Mouse (Mus musculus) olfactory bulb, adult 2 months (tissue): ENCODE results near the gene Psmd8. TPM values are rescaled to one million over a fixed set of nuclear protein-coding genes. Genes with fewer than 3 reads are reported as not detected.
"Not testable (repeated sequence)": the region's sequence is repeated elsewhere in the genome, so short reads cannot be mapped to it uniquely, and the experiment has no call there.

Source experiments
- H3K27ac ChIP-seq: fragments of 200-500 bp; 2 replicates; pipeline ENCODE4 v1.5.1; 2012; ENCODE audit warnings: low read depth, low read length; ENCODE audit not compliant: insufficient read depth
- H3K4me1 ChIP-seq: fragments of 200-500 bp; 2 replicates; pipeline ENCODE4 v1.6.1; 2012; ENCODE audit warnings: low read length; ENCODE audit not compliant: control insufficient read depth, insufficient read depth
- H3K4me3 ChIP-seq: fragments of 200-500 bp; 2 replicates; pipeline ENCODE4 v1.5.1; 2012; ENCODE audit warnings: mild to moderate bottlenecking, low read depth, low read length, moderate library complexity; ENCODE audit not compliant: insufficient read depth
- CTCF ChIP-seq: fragments of 200-500 bp; IDR thresholded peaks from 2 replicates; pipeline ENCODE4 v1.5.1; 2012; ENCODE audit warnings: low read depth, mild to moderate bottlenecking, low read length, moderate library complexity; ENCODE audit not compliant: insufficient read depth
- POLR2A ChIP-seq: fragments of 200-500 bp; IDR thresholded peaks from 2 replicates; pipeline ENCODE4 v1.6.1; 2012; ENCODE audit warnings: mild to moderate bottlenecking, low read depth, low read length, moderate library complexity; ENCODE audit not compliant: insufficient read depth
- WGBS: fragments of 180-500 bp; shearing (Covaris S2); methylation state at CpG from one replicate; pipeline ENCODE4 v1.1.7; 2018; 5-methylcytosine and 5-hydroxymethylcytosine counted together
- polyA plus RNA-seq: library from polyadenylated mRNA; stranded (reverse); fragments of >200 nt; gene quantifications from 2 replicates; pipeline ENCODE4 v1.2.4, GENCODE M21; 2012; ENCODE audit warnings: low replicate concordance; ENCODE audit not compliant: missing spikeins, insufficient read depth, insufficient read length

The Psmd8 gene
- polyA plus RNA-seq, 1 experiment, result not detected

GRCm38 (mm10) chr7:29148771-29149170 is 31.7 kb downstream of the Psmd8 start:
- no peak overlapping the region for H3K4me3 ChIP-seq
- TF ChIP-seq POLR2A, result no peak
- no peak for TF ChIP-seq CTCF
- WGBS, result 95% methylated on average over 15 of the region's 15 CpGs
- peaks cover 6% of the 10 kb centered on the region; the same call in 1 of the 2 replicates for H3K4me1 ChIP-seq
- no peak overlapping the region for H3K27ac ChIP-seq

- Histone ChIP-seq H3K27ac (no peak overlapping the region), H3K4me1 (peaks cover 6% of the 10 kb centered on the region; the same call in 1 of the 2 replicates), H3K4me3 (no peak overlapping the region)
- TF ChIP-seq CTCF, result no peak
- TF ChIP-seq POLR2A, result no peak
- WGBS, result 92% methylated on average over 7 of the region's 7 CpGs
Observed at GRCm38 (mm10) chr7:29146625-29147367, 33.7 kb downstream of the Psmd8 start.

- H3K4me1 ChIP-seq, result no peaks in the 10 kb centered on the region
- H3K27ac ChIP-seq, result no peak overlapping the region
- 96% methylated on average over 4 of the region's 4 CpGs for WGBS
- no peak for TF ChIP-seq POLR2A
- no peak for TF ChIP-seq CTCF
- H3K4me3 ChIP-seq, result no peak overlapping the region
Observed at GRCm38 (mm10) chr7:29144006-29144405, 36.5 kb downstream of the Psmd8 start.

GRCm38 (mm10) chr7:29141416-29141815 is 39.1 kb downstream of the Psmd8 start:
- Histone ChIP-seq H3K4me3 (no peak overlapping the region), H3K4me1 (no peaks in the 10 kb centered on the region), H3K27ac (no peak overlapping the region)
- TF ChIP-seq CTCF (no peak), POLR2A (no peak)
- 88% methylated on average over 8 of the region's 8 CpGs for WGBS

- H3K27ac ChIP-seq, result not testable (repeated sequence)
- 91% methylated on average over 3 of the region's 4 CpGs for WGBS
Observed at GRCm38 (mm10) chr7:29139237-29139636, 41.3 kb downstream of the Psmd8 start.

GRCm38 (mm10) chr7:29137429-29137828 is 43.1 kb downstream of the Psmd8 start:
- no peak overlapping the region for H3K27ac ChIP-seq
- H3K4me1 ChIP-seq, result peaks cover 3% of the 10 kb centered on the region; the same call in 1 of the 2 replicates
- TF ChIP-seq CTCF (no peak), POLR2A (no peak)
- no peak overlapping the region for H3K4me3 ChIP-seq
- 58% methylated on average over 16 of the region's 16 CpGs for WGBS

More at GRCm38 (mm10) chr7:29139237-29139636, 41.3 kb downstream of the Psmd8 start:
- H3K4me1 ChIP-seq, H3K4me3 ChIP-seq: not testable (repeated sequence)

GRCm38 (mm10) chr7:29134693-29135386 is 45.7 kb downstream of the Psmd8 start, which contains the start of gene Rasgrp4:
Rasgrp4 (plus strand) TSS chr7:29134851.
- 2% methylated on average over 19 of the region's 20 CpGs for WGBS

GRCm38 (mm10) chr7:29134230-29134629 is 46.3 kb downstream of the Psmd8 start:
- no peak overlapping the region for H3K4me3 ChIP-seq
- no peak overlapping the region for H3K27ac ChIP-seq
- WGBS, result 11% methylated on average over 4 of the region's 4 CpGs
- TF ChIP-seq POLR2A (no peak), CTCF (no peak)
- peaks cover 3% of the 10 kb centered on the region; the same call in 1 of the 2 replicates for H3K4me1 ChIP-seq

More at GRCm38 (mm10) chr7:29134693-29135386, 45.7 kb downstream of the Psmd8 start, which contains the start of gene Rasgrp4:
- TF ChIP-seq CTCF, result no peak
- Histone ChIP-seq H3K4me1 (peaks cover 3% of the 10 kb centered on the region; the same call in 1 of the 2 replicates), H3K27ac (no peak within 1 kb of the TSS), H3K4me3 (no peak within 1 kb of the TSS)

- TF ChIP-seq POLR2A (no peak), CTCF (no peak)
- H3K4me1 ChIP-seq, result peaks cover 9% of the 10 kb centered on the region; the same call in 1 of the 2 replicates
- no peak overlapping the region for H3K27ac ChIP-seq
- H3K4me3 ChIP-seq, result no peak overlapping the region
- WGBS, result 76% methylated on average over 2 of the region's 2 CpGs
Observed at GRCm38 (mm10) chr7:29128725-29129124, 51.8 kb downstream of the Psmd8 start.
